Mouse (Mus musculus): ENCODE results near the gene Cd4. TPM values are rescaled to one million over a fixed set of nuclear protein-coding genes. Genes with fewer than 3 reads are reported as not detected.
A peak's percentile ranks its signal among the peaks of the same experiment; 100 is the strongest.

Gene Cd4
- polyA plus RNA-seq, 1 experiment from 2014 or later: 0.28 TPM

DNA sequence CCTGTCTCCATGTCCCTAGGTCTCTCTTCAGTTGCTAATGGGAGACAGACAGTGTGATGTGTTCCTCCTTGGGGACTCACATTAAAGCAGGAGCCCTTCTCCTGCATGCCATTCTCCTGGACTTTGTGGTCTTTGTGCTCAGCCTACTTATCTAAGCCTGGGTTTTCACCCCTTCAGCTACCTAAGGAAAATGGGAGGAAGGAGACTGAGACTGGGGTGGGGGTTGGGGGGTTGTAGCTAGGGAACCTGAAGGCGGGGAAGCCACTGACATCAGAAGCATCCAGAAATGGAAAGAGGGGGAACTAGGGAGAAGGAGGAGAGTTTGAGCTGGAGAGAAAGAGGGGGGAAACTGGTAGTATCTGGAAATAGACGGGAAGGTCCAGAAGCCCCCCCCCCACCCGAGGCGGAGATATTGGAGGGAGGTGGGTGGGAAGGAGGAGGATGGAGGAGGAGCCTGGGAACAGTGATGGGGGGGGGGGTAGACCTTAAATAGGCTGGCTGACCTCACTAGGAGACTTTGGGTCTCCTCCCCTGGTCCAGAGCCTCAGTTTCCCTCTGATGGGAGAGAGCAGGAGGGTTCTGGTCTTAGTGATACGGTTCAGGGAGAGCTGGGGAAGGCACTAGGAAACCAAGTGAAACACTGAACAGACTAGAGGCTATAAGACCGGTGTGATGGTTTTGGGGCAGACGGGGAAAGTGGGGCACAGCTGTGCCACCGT lies 25.5 kb downstream of the Cd4 start:
- 15% methylated on average over 8 of the region's 8 CpGs for WGBS
- DNase-seq (ENCODE audit: low spot score) (peak; percentile 2), ATAC-seq (replicated peaks; ENCODE audit: low FRiP score, low read depth) (no peak)
- Histone ChIP-seq H3K36me3 (ENCODE audit: insufficient read depth, low read length) (no peaks in the 10 kb centered on the region), H3K4me1 (replicated peaks; ENCODE audit: insufficient read depth, low read length) (peaks cover 7% of the 10 kb centered on the region), H3K27me3 (ENCODE audit: insufficient read depth, low read length) (0 out of 2 replicates have a peak, but pooled peaks cover 3% of the 10 kb centered on the region), H3K27ac (no peak overlapping the region), H3K9me3 (replicated peaks; ENCODE audit: low read length) (no peaks in the 10 kb centered on the region), H3K9ac (ENCODE audit: low read depth, low read length) (no peak overlapping the region), H3K4me3 (replicated peaks; ENCODE audit: low read depth, low read length) (no peak overlapping the region), H3K4me2 (ENCODE audit: low read length) (peak overlapping the region; percentile 71)
- TF ChIP-seq CTCF (IDR thresholded peaks at IDR 0.05; ENCODE audit: low read depth): no peak

- Histone ChIP-seq H3K4me3 (replicated peaks; ENCODE audit: low read depth, low read length) (no peak overlapping the region), H3K36me3 (ENCODE audit: insufficient read depth, low read length) (no peaks in the 10 kb centered on the region), H3K27me3 (ENCODE audit: insufficient read depth, low read length) (0 out of 2 replicates have a peak, but pooled peaks cover 3% of the 10 kb centered on the region), H3K4me2 (ENCODE audit: low read length) (no peak overlapping the region), H3K9ac (ENCODE audit: low read depth, low read length) (no peak overlapping the region), H3K27ac (no peak overlapping the region), H3K4me1 (replicated peaks; ENCODE audit: insufficient read depth, low read length) (peaks cover 7% of the 10 kb centered on the region), H3K9me3 (replicated peaks; ENCODE audit: low read length) (no peaks in the 10 kb centered on the region)
- no peak for ATAC-seq (replicated peaks; ENCODE audit: low FRiP score, low read depth)
- no peak for TF ChIP-seq CTCF (IDR thresholded peaks at IDR 0.05; ENCODE audit: low read depth)
- WGBS: 16% methylated on average over 3 of the region's 3 CpGs
- no peak for DNase-seq (ENCODE audit: low spot score)
These were observed 26.2 kb downstream of the Cd4 start for GRCm38 (mm10) chr6:124861802-124862201.

GRCm38 (mm10) chr6:124861266-124861665 lies 26.8 kb downstream of the Cd4 start:
- 83% methylated on average over 19 of the region's 19 CpGs for WGBS
- Histone ChIP-seq H3K27me3 (ENCODE audit: insufficient read depth, low read length) (0 out of 2 replicates have a peak, but pooled peaks cover 3% of the 10 kb centered on the region), H3K4me1 (replicated peaks; ENCODE audit: insufficient read depth, low read length) (peaks cover 7% of the 10 kb centered on the region)

DNA sequence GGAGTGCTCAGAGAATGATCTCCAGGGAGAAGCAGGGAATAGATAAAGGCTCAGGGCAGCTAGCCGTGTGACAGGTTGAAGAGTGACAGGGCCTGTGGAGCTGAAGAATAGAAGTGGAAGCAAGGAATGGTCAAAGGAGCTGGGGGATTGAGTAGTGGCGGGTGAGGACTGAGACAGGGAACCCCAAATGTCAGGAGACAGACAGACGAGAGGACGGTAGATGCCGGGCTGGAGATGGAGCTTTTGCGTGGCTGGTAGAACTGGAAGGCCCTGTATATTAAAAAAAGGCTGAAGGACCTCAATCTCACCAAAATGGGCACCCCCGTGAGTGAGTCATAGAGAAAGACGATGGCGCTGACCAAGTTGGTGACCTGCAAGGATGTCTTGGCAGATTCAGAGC lies 27.5 kb downstream of the Cd4 start:
- 92% methylated on average over 9 of the region's 9 CpGs for WGBS
- Histone ChIP-seq H3K27me3 (ENCODE audit: insufficient read depth, low read length) (0 out of 2 replicates have a peak, but pooled peaks cover 3% of the 10 kb centered on the region), H3K4me1 (replicated peaks; ENCODE audit: insufficient read depth, low read length) (peaks cover 7% of the 10 kb centered on the region), H3K27ac (no peak overlapping the region), H3K4me2 (ENCODE audit: low read length) (no peak overlapping the region), H3K9me3 (replicated peaks; ENCODE audit: low read length) (no peaks in the 10 kb centered on the region), H3K36me3 (ENCODE audit: insufficient read depth, low read length) (no peaks in the 10 kb centered on the region), H3K4me3 (replicated peaks; ENCODE audit: low read depth, low read length) (no peak overlapping the region), H3K9ac (ENCODE audit: low read depth, low read length) (no peak overlapping the region)
- ATAC-seq (replicated peaks; ENCODE audit: low FRiP score, low read depth) (no peak), DNase-seq (ENCODE audit: low spot score) (no peak)
- TF ChIP-seq CTCF (IDR thresholded peaks at IDR 0.05; ENCODE audit: low read depth): no peak

More at GRCm38 (mm10) chr6:124861266-124861665, 26.8 kb downstream of the Cd4 start:
- Histone ChIP-seq H3K9me3 (replicated peaks; ENCODE audit: low read length) (no peaks in the 10 kb centered on the region), H3K9ac (ENCODE audit: low read depth, low read length) (no peak overlapping the region), H3K4me3 (replicated peaks; ENCODE audit: low read depth, low read length) (no peak overlapping the region), H3K27ac (no peak overlapping the region), H3K4me2 (ENCODE audit: low read length) (no peak overlapping the region), H3K36me3 (ENCODE audit: insufficient read depth, low read length) (no peaks in the 10 kb centered on the region)
- no peak for DNase-seq (ENCODE audit: low spot score)
- TF ChIP-seq CTCF (IDR thresholded peaks at IDR 0.05; ENCODE audit: low read depth): no peak
- no peak for ATAC-seq (replicated peaks; ENCODE audit: low FRiP score, low read depth)

DNA sequence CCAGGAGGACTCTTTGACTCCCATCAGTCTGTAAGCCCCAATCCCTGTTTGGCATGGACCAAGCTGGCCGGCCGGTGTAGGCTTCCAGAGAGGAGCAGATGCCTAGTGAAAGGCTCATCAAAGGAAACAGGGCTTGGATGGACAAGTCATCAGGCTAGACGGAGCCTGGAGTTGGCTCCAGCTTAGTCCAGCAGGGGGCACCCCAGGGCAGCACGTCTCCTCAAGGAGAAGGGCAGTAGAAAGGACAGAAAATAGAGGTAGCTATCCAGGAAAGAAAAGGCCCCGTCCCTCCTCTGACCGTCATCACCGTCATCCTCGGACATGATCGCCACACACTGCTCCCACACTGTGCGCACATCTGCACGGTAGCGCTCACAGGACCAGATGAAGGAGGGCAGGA lies 28.3 kb downstream of the Cd4 start:
- 0 out of 2 replicates have a peak, but pooled peaks cover under 1% of the 10 kb centered on the region for H3K27me3 ChIP-seq (ENCODE audit: insufficient read depth, low read length)
- ATAC-seq (replicated peaks; ENCODE audit: low FRiP score, low read depth): no peak
- 7% methylated on average over 12 of the region's 12 CpGs for WGBS
- TF ChIP-seq CTCF (IDR thresholded peaks at IDR 0.05; ENCODE audit: low read depth): peak; percentile 93
- H3K36me3 ChIP-seq (ENCODE audit: insufficient read depth, low read length): no peaks in the 10 kb centered on the region
- H3K27ac ChIP-seq: no peak overlapping the region
- H3K4me2 ChIP-seq (ENCODE audit: low read length): peak overlapping the region; percentile 21; the same call in 1 of the 2 replicates
- no peak overlapping the region for H3K9ac ChIP-seq (ENCODE audit: low read depth, low read length)
- no peak overlapping the region for H3K4me3 ChIP-seq (replicated peaks; ENCODE audit: low read depth, low read length)
- peak; percentile 90 for DNase-seq (ENCODE audit: low spot score)
- no peaks in the 10 kb centered on the region for H3K9me3 ChIP-seq (replicated peaks; ENCODE audit: low read length)
- H3K4me1 ChIP-seq (replicated peaks; ENCODE audit: insufficient read depth, low read length): peaks cover 7% of the 10 kb centered on the region

DNA sequence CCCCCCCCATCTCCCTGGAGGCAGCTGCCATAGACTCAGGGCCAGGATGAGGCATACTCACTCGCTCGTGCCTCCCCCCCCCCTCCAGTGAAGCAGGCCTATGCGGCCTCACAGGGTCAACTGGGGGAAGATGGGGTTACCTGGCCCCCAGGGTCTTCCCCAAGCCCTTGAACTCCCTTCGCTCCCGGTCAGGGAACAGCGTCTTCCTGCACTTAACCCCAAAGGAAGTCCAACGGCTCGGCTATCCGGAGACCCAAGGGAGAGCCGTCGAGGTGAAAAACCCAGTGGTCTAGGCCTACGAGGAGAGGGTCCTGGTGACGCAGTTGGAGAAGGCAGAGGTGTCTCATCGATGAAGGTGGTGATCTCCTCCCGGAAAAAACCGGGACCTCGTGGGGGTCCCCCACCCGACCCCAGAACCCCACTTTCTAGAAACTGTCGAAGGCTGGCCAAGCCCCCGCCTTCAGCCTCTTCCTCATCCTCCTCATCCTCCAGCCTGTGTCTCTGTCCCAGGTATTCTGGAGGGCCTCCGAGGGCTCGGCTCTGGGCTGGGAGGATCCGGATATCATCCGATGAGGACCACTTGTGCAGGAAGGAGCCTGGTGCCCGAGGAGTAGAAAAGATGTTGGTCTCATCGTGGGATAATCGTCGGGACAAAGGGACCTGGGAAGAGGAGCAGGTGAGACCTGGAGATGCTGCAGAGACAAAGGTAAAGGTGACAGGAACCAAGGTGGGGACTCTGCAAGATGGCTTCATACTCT lies 29.3 kb downstream of the Cd4 start:
- H3K4me3 ChIP-seq (replicated peaks; ENCODE audit: low read depth, low read length): no peak overlapping the region

More for the DNA sequence above, 29.3 kb downstream of the Cd4 start:
- no peaks in the 10 kb centered on the region for H3K27me3 ChIP-seq (ENCODE audit: insufficient read depth, low read length)
- H3K9me3 ChIP-seq (replicated peaks; ENCODE audit: low read length): no peaks in the 10 kb centered on the region
- H3K9ac ChIP-seq (ENCODE audit: low read depth, low read length): no peak overlapping the region
- no peak for DNase-seq (ENCODE audit: low spot score)
- TF ChIP-seq CTCF (IDR thresholded peaks at IDR 0.05; ENCODE audit: low read depth): no peak
- WGBS: 70% methylated on average over 28 of the region's 28 CpGs
- H3K27ac ChIP-seq: no peak overlapping the region
- peak overlapping the region; percentile 86; the same call in 1 of the 2 replicates for H3K4me2 ChIP-seq (ENCODE audit: low read length)
- no peak for ATAC-seq (replicated peaks; ENCODE audit: low FRiP score, low read depth)
- H3K4me1 ChIP-seq (replicated peaks; ENCODE audit: insufficient read depth, low read length): peaks cover 7% of the 10 kb centered on the region
- H3K36me3 ChIP-seq (ENCODE audit: insufficient read depth, low read length): no peaks in the 10 kb centered on the region
